In genomic region chr2:17840941-17841498, GRCm38 (mm10) we compare ENCODE assay signal across 15 mouse cellular contexts.
DNase-seq lines count a peak whose midpoint lies in the region.
"Had no signal": no experiment of that assay in that cellular context is flagged by ENCODE, and none has a peak within 500 bp of the region (broad histone marks: within the 10 kb centered on the region; RNA-seq: fewer than 3 reads in every experiment).

No protein-coding gene starts in this region.

- peak; percentile 61 to 77 for DNase-seq in cerebellum, postnatal 10 days
- DNase-seq in cerebellum, adult 11 months = no peak
- DNase-seq in kidney, postnatal 10 days = peak; percentile 23
- no peak for DNase-seq in kidney, postnatal 14 days
- peak; percentile 10 to 21 for DNase-seq in right cerebral cortex, adult 2 months (ENCODE audit: low spot score in 2 of 2)
- no peak for DNase-seq in right cerebral cortex, postnatal 14 days
- DNase-seq in Muller cell, postnatal 12 days (ENCODE audit: inconsistent ontology term) = no peak
- no peak for DNase-seq in thymus, adult 18-20 months
- DNase-seq: adrenal gland, postnatal 14 days; cerebellum, postnatal 36 days; gastrocnemius, adult 2 months; kidney, adult 2 months; layer of hippocampus, postnatal 36 days; spleen, adult 18-20 months; thymus, postnatal 14 days had no signal

Comparison
In these comparisons a context has a peak if more than half of its experiments do, and no peak if none do; other contexts are left out.
1. DNase-seq: peak in cerebellum, postnatal 10 days (2 of 2), kidney, postnatal 10 days (single experiment) and right cerebral cortex, adult 2 months (2 of 2); none in cerebellum, adult 11 months (single experiment), kidney, postnatal 14 days (single experiment), right cerebral cortex, postnatal 14 days (single experiment), Muller cell, postnatal 12 days (single experiment) and thymus, adult 18-20 months (0 of 2).